Mouse (Mus musculus) left cerebral cortex, postnatal 4 days (tissue): ENCODE results near the gene Tgfbr3. TPM values are rescaled to one million over a fixed set of nuclear protein-coding genes. Genes with fewer than 3 reads are reported as not detected.

Source experiments
- DNase-seq: peaks from one replicate; pipeline ENCODE4 v3.0.0-alpha.2; 2022
- intact Hi-C: fragments of 180-260 bp; cut with DNase I; formaldehyde crosslinking; loops from one replicate; pipeline ENCODE4 v1.15.1; 2025
- total RNA-seq, 2 experiments: library from RNA; stranded (reverse); gene quantifications; 2 replicates each; pipeline ENCODE4 v1.2.3; 2021

The Tgfbr3 gene
- total RNA-seq, 2 experiments from 2014 or later, result 6.7 to 8.7 TPM

- intact Hi-C loops, result no loop called here
- DNase-seq, result no peak
These were observed 168.3 kb downstream of the Tgfbr3 start for GRCm38 (mm10) chr5:107121086-107121485.

DNA sequence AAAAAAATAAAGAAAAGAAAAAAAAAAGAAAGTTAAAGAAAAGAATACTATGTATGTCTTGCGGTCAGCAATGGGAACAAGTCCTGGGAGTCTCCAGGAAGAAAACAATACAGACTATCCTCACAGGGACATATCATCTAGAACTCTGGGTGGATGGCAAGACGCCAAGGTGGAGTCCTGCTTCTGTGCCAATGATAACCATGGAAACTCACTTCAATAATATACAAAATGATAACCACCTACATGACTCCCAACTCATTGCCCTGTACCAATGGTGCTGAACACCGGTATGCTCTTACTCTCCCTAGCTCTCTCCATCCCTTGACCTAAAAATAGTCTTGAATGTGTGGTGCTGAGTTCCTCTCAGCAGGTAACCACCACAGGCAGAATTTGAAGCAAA, 168.8 kb downstream of the Tgfbr3 start:
- intact Hi-C loops, result no loop called here
- DNase-seq, result peak; percentile 26

GRCm38 (mm10) chr5:107119896-107120295, 169.5 kb downstream of the Tgfbr3 start:
- DNase-seq, result no peak
- intact Hi-C loops, result no loop called here

DNA sequence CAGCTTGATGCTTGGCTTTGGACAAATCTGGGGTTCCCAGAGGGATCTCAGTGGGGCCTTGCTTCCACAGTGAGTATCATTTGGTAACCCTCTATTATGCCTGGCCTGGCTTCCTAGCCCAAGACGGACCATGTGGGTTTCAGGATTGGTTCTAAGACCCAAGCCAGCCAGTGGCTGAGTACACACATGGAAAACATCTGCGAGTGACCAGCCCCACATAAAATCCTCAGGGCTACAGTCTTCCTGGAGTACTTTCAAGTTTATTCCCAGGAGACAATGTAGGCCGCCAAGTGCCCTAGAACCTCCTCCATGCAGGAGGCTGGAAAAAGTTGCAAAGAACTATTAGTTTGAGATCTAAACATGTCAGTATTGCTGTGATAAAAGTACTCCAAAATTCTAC, 172.6 kb downstream of the Tgfbr3 start:
- no peak for DNase-seq
- intact Hi-C loops, result no loop called here

GRCm38 (mm10) chr5:107112656-107113275, 176.7 kb downstream of the Tgfbr3 start:
- intact Hi-C loops, result no loop called here
- no peak for DNase-seq

DNA sequence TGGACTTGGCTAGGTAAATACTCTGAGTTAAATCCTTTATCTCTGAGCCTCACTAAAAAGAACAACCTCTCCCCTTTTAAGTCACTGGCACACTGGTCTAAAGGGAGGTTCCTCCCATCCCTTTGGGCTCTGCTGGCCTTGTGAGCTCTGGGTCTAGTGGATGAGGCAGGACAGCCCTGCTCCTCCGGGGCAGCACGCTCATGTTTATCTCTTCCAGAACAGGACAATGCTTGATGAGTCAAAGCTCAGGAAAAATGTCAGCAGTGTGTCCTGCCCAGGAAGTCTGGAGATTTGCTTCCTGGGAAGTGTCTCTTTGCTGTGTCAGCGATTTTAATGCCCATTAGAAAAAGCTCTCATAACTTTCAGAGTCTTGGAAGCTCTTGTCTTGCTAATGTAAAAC, 177.6 kb downstream of the Tgfbr3 start:
- DNase-seq, result no peak
- intact Hi-C loops, result no loop called here

GRCm38 (mm10) chr5:107110880-107111520, 178.4 kb downstream of the Tgfbr3 start:
- DNase-seq, result no peak
- intact Hi-C loops, result no loop called here

GRCm38 (mm10) chr5:107110089-107110879, 179.1 kb downstream of the Tgfbr3 start:
- peak; percentile 64 for DNase-seq
- intact Hi-C loops, result no loop called here

GRCm38 (mm10) chr5:107109416-107109815, 180.0 kb downstream of the Tgfbr3 start:
- intact Hi-C loops, result no loop called here
- peak; percentile 36 for DNase-seq

- intact Hi-C loops, result no loop called here
- DNase-seq, result no peak
These were observed 182.6 kb downstream of the Tgfbr3 start for GRCm38 (mm10) chr5:107106793-107107192.

DNA sequence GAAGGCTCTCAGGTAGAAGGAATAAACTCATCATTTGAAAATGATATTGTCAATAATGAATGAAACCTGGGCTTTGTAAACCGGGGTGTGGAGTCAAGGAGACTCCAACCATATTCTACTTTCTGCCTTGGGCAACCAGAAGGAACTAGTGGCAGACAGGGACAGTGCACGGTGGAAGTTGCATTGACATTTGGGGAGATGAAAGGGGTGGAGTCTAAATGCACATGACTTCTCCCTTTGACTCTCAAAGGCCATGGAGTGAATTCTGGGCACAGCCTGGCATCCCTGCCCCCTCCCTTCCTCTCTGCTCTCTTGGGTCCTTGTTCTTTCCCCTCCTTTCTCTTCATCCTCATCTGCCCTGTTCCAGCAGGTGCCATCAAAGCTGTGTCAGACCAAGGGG, 183.3 kb downstream of the Tgfbr3 start:
- intact Hi-C loops, result no loop called here
- no peak for DNase-seq

GRCm38 (mm10) chr5:107103591-107103990, 185.8 kb downstream of the Tgfbr3 start:
- intact Hi-C loops, result no loop called here
- DNase-seq, result no peak

DNA sequence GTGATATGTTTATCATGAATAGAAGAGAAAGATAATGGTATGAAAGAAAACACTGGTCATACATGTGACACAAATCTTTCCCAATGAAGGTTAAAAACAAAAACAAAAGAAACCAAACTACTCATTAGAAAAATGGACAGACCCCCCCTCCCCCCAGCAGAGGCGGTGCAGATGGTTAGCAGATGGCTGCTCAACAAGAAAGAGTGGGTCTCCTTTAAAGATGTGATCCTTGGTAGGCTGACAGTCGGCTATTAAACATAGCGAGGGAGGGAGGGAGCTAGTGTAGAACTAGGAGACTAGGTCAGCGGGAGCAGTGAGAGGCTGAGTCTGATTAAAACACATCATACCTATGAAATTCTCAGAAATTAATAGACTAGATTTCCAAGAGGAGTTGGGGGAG, 186.5 kb downstream of the Tgfbr3 start:
- intact Hi-C loops, result no loop called here
- DNase-seq, result no peak

DNA sequence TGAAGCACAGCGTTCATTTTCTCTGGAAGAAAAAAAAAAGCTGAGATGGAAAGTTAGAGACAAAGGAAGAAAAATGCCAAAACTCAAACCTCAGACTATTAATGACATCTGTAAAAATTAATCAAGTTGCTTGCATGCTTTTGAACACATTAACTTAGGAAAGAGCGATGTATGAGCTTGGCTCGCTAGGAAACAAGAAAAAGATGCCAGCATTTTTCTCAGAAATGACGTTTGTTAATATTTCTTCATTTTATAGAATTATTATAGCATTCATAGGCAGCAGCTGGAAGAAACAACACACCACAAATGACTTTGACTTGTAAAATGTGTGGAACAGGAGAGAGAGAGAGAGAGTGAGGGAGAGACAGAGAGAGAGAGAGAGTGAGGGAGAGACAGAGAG, 187.7 kb downstream of the Tgfbr3 start:
- intact Hi-C loops, result no loop called here
- DNase-seq, result no peak

- intact Hi-C loops, result no loop called here
- no peak for DNase-seq
These were observed 188.3 kb downstream of the Tgfbr3 start for GRCm38 (mm10) chr5:107101135-107101534.

- intact Hi-C loops, result no loop called here
These were observed 189.8 kb downstream of the Tgfbr3 start for GRCm38 (mm10) chr5:107099634-107100033.

GRCm38 (mm10) chr5:107099076-107099475, 190.4 kb downstream of the Tgfbr3 start:
- DNase-seq, result peak; percentile 59
- intact Hi-C loops, result no loop called here

More at GRCm38 (mm10) chr5:107099634-107100033, 189.8 kb downstream of the Tgfbr3 start:
- no peak for DNase-seq

DNA sequence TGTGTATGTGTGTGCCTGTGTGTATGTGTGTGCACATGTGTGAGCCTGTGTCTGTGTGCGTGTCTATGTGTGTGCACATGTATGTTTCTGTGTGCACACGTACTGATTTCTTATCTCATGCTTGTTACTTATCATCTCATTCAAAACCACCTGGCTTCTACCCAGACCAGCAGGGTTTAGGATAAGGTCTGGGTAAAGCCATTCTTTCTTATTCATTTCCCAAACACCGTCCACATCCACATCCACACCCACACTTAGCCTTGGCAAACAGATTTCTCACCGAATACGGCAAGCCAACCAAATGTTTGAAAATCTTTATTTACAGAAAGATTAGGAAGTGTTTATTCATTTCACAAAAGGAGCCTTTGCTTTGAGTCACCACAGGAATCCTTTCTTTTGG, 191.4 kb downstream of the Tgfbr3 start:
- intact Hi-C loops, result no loop called here

GRCm38 (mm10) chr5:107097314-107097713, 192.1 kb downstream of the Tgfbr3 start:
- intact Hi-C loops, result no loop called here
- DNase-seq, result no peak

More for the DNA sequence above, 191.4 kb downstream of the Tgfbr3 start:
- no peak for DNase-seq

- no peak for DNase-seq
- intact Hi-C loops, result no loop called here
These were observed 195.2 kb downstream of the Tgfbr3 start for GRCm38 (mm10) chr5:107094233-107094632.

GRCm38 (mm10) chr5:107093253-107093652, 196.2 kb downstream of the Tgfbr3 start:
- DNase-seq, result no peak
- intact Hi-C loops, result no loop called here

DNA sequence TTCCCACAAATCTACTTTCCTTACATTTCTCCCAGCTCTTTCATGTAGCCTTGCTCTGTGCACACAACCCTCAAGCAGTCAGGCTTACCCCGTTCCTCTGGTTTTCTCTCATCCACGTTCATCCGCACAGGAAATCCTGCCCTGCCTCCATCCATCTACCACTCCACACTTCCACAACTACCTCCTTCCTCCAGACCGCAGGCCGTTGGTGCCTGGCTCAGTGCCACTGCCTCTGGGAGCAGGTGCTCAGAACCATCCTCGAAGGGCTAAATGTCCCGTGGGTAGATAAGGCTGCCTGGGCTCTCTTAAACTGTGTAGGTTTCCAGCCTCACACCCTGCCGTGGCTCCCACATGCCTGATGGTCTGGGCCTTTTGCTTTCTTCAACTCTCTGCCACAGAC, 197.3 kb downstream of the Tgfbr3 start:
- intact Hi-C loops, result no loop called here
- DNase-seq, result no peak
